Mouse (Mus musculus): ENCODE results near the gene Vmn2r87. TPM values are rescaled to one million over a fixed set of nuclear protein-coding genes. Genes with fewer than 3 reads are reported as not detected.

Gene Vmn2r87
- polyA plus RNA-seq (2017; shearing (Covaris generic)), result not detected

DNA sequence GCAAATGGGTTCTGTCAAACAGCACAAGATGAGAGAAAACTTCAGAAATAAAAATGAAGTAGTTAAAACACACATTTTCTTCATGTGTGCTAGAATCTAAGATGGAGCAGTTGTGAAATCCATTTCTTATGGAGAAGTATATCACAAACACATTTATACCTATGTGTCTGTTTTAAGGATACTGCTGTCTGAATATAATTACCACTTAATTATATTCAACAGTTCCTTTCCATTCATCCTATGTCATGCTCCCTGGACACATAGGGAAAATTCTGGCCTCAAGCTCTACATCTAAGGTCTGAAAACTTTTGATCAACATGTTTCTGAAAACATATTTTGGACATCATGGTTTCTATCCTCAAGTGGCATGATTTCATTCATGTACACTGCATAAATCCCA, at the start of gene Vmn2r87:
Gene Vmn2r87, minus strand, starts transcription at position 101 of the 400 bp plus-strand sequence.

DNA sequence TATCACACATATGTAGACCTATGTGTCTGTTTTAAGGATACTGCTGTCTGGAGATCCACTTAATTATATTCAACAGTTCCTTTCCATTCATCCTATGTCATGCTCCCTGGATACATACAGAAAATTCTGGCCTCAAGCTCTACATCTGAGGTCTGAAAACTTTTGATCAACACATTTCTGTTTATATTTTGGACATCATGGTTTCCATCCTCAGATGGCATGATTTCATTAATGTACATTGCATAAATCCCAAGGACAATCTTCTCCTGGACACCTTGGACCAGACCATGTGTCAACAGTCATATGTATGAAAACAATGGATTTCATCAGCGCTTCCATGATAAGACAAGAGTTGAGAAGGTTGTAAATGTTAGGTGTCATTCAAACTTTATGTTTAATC, 41.2 kb downstream of the Vmn2r87 start, which contains the start of gene Vmn2r86:
Gene Vmn2r86, minus strand, starts transcription at position 101 of the 400 bp plus-strand sequence.

DNA sequence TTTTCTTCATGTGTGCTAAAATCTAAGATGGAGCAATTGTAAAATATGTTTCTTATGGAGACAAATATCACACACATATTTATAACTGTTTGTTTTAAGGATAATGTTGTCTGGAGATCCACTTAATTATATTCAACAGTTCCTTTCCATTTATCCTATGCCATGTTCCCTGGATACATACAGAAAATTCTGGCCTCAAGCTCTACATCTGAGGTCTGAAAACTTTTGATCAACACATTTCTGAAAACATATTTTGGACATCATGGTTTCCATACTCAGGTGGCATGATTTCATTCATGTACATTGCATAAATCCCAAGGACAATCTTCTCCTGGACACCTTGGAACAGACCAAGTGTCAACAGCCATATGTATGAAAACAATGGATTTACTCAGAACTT, 67.6 kb downstream of the Vmn2r87 start, which contains the start of gene Vmn2r85:
Gene Vmn2r85, minus strand, starts transcription at position 101 of the 400 bp plus-strand sequence.

Other genes with a start within 250 kb of the Vmn2r87 start
- not detected for gene Neurod4, start 217.2 kb downstream of the Vmn2r87 start, polyA plus RNA-seq (2017; shearing (Covaris generic))
- gene Tespa1, start 174.5 kb downstream of the Vmn2r87 start, polyA plus RNA-seq (2017; shearing (Covaris generic)), result 100 to 1,000 TPM; 125 to 232 TPM
- under 1 TPM; 0.70 to 0.75 TPM for gene Vmn2r84, start 103.1 kb downstream of the Vmn2r87 start, polyA plus RNA-seq (2017; shearing (Covaris generic))
- under 1 TPM in 1 of 2 experiments, not detected in 1; 0.06 TPM for gene Vmn2r85, start 67.7 kb downstream of the Vmn2r87 start, polyA plus RNA-seq (2017; shearing (Covaris generic))
- gene Vmn2r86, start 41.3 kb downstream of the Vmn2r87 start, polyA plus RNA-seq (2017; shearing (Covaris generic)), result under 1 TPM in 1 of 2 experiments, not detected in 1; 0.25 TPM

Measured in activated CD4-positive, CD25-positive, alpha-beta regulatory T cell (primary cell).